Mouse (Mus musculus) gonadal fat pad, adult 2 months (tissue): ENCODE data around the gene Mrgbp. TPM values are rescaled to one million over a fixed set of nuclear protein-coding genes. Genes with fewer than 3 reads are reported as not detected.

ENCODE experiments used
- DNase-seq: peaks from one replicate; pipeline ENCODE4 v3.0.0-alpha.2; 2012; ENCODE audit warnings: low read depth
- polyA plus RNA-seq: library from polyadenylated mRNA; depleted of rRNA; stranded (reverse); fragments of >200 nt; gene quantifications from 2 replicates; pipeline ENCODE4 v1.2.3, GENCODE M21; 2012; rRNA removed

Mrgbp gene
- polyA plus RNA-seq, 1 experiment = 19.9 TPM

GRCm38 (mm10) chr2:180589123-180589831, 8.2 kb downstream of the Mrgbp start, which contains the start of gene Ogfr:
Gene Ogfr, plus strand, starts transcription at chr2:180589245.
- DNase-seq = no peak

GRCm38 (mm10) chr2:180597490-180597889, 16.4 kb downstream of the Mrgbp start, which contains the start of gene Col9a3:
Gene Col9a3, plus strand, starts transcription at chr2:180597790.
- DNase-seq = no peak

GRCm38 (mm10) chr2:180598157-180598705, 17.1 kb downstream of the Mrgbp start:
- no peak for DNase-seq

- no peak for DNase-seq
Observed at GRCm38 (mm10) chr2:180600569-180601021, 19.5 kb downstream of the Mrgbp start.

- DNase-seq = no peak
Observed at GRCm38 (mm10) chr2:180604781-180605180, 23.7 kb downstream of the Mrgbp start.

DNA sequence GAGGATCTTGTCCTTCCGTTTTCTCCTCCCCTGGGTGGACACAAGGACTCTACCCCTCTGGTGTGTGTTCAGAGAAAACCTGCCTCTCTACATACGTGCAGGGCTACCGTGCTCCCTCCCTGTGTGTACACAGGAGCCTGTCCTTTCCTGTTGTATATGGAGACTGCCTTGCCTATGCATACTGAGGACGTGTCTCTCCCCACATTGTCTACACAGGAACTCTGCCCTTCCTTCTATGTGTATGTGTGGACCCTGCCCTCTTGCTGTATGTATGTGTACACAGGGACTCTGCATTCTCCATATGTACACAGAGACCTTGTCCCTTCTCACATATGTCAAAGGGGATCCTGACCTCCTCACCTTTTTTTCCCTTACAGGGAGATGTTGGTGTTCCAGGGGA, 29.2 kb downstream of the Mrgbp start:
- no peak for DNase-seq

- DNase-seq = no peak
Observed at GRCm38 (mm10) chr2:180611882-180612281, 30.8 kb downstream of the Mrgbp start.

Other genes starting within 250 kb of the Mrgbp start
- gene Gata5, start 246.6 kb upstream of the Mrgbp start, polyA plus RNA-seq = 0.57 and 0.70 TPM in 2 replicates
- 47.9 and 50.4 TPM in 2 replicates for gene Slco4a1, start 125.1 kb upstream of the Mrgbp start, polyA plus RNA-seq
- 4.3 and 4.4 TPM in 2 replicates for gene Ntsr1, start 81.3 kb upstream of the Mrgbp start, polyA plus RNA-seq
- 42.3 and 64.6 TPM in 2 replicates for gene Ogfr, start 7.9 kb downstream of the Mrgbp start, polyA plus RNA-seq
- gene Col9a3, start 16.5 kb downstream of the Mrgbp start, polyA plus RNA-seq = 0.88 and 1.0 TPM in 2 replicates
- gene Tcfl5, start 61.4 kb downstream of the Mrgbp start, polyA plus RNA-seq = 0.35 and 1.0 TPM in 2 replicates
- gene Dido1, start 128.7 kb downstream of the Mrgbp start, polyA plus RNA-seq = 21.5 and 25.8 TPM in 2 replicates
- 44.0 and 44.7 TPM in 2 replicates for gene Gid8, start 128.8 kb downstream of the Mrgbp start, polyA plus RNA-seq
- gene Slc17a9, start 144.0 kb downstream of the Mrgbp start, polyA plus RNA-seq = 197 and 221 TPM in 2 replicates
- not detected in 2 replicates for gene Bhlhe23, start 195.6 kb downstream of the Mrgbp start, polyA plus RNA-seq